Mouse (Mus musculus): Measurements from ENCODE around the gene Xxylt1.

DNA sequence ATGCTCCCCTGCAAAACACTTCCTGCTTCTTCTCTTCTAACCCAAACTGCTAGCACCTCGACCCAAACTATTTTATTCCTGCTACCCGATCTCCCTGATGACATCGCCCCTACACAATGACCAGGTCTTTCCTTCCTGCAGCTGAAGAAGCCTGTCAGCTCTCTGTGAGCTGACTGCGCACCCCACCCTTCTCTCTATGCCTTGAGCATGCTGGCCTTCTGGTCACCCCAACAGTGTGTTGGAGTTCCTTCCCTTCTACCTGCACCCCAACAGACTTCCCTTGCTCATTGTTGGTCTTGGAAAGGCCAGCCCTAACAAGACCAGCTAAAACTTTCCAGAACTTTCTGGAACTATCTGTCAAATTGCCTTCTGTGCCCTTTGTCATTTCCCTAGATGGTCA, 137.3 kb downstream of the Xxylt1 start:
- TF ChIP-seq CTCF (IDR thresholded peaks at IDR 0.05; ENCODE audit: low read depth, low read length), result no peak
- no peak for TF ChIP-seq GATA2 (IDR thresholded peaks at IDR 0.05; ENCODE audit: borderline replicate concordance, low read depth, low read length)
- TF ChIP-seq GATA1 (IDR thresholded peaks at IDR 0.05; ENCODE audit: borderline replicate concordance, low read length), result no peak

All from G1E (cell line).